27 mouse cellular contexts compared by ENCODE assay signal in genomic region chr7:116217747-116218146, GRCm38 (mm10).
"Had no signal": no experiment of that assay in that cellular context is flagged by ENCODE, and none has a peak within 500 bp of the region (broad histone marks: within the 10 kb centered on the region; RNA-seq: fewer than 3 reads in every experiment).

No protein-coding gene starts in this region.

- H3K4me1 ChIP-seq: megakaryocyte, embryonic 14.5 days had no signal

- ATAC-seq: liver, embryonic 12.5 days; liver, postnatal 0 days; lung, postnatal 0 days; midbrain, embryonic 13.5 days; midbrain, embryonic 15.5 days; midbrain, embryonic 16.5 days had no signal

- DNase-seq: left cerebral cortex, postnatal 4 days; liver; liver, embryonic 13.5 days; liver, postnatal 0 days; lung, adult 18-20 months; lung, embryonic 14.5 days; lung, postnatal 10 days; lung, postnatal 14 days; lung, postnatal 36 days; lung, postnatal 4 days; midbrain, embryonic 14.5 days had no signal

- H3K4me3 ChIP-seq: left cerebral cortex, adult 2 months; limb, embryonic 10.5 days; limb, embryonic 12.5 days; limb, embryonic 13.5 days; limb, embryonic 15.5 days; liver, embryonic 12.5 days; liver, embryonic 13.5 days; liver, embryonic 15.5 days; lung, embryonic 15.5 days; megakaryocyte, embryonic 14.5 days; midbrain, embryonic 10.5 days; midbrain, embryonic 12.5 days; midbrain, embryonic 13.5 days; midbrain, embryonic 15.5 days; myocyte had no signal
